In genomic region chr19:11496361-11496760, GRCm38 (mm10) we compare ENCODE assay signal across 29 mouse cellular contexts. TPM values are rescaled to one million over a fixed set of nuclear protein-coding genes. Genes with fewer than 3 reads are reported as not detected.
DNase-seq lines count a peak whose midpoint lies in the region; ATAC-seq and TF ChIP-seq lines count a peak whose summit lies in the region.
"Had no signal": no experiment of that assay in that cellular context is flagged by ENCODE, and none has a peak within 500 bp of the region (broad histone marks: within the 10 kb centered on the region; RNA-seq: fewer than 3 reads in every experiment).

No protein-coding gene starts in this region.

- H3K9me3 ChIP-seq in CH12.LX (replicated peaks; ENCODE audit: low read length), result no peaks in the 10 kb centered on the region
- H3K9me3 ChIP-seq in midbrain, postnatal 0 days (ENCODE audit: low read length), result no peaks in the 10 kb centered on the region
- H3K9me3 ChIP-seq: embryonic facial prominence, embryonic 13.5 days; forebrain, embryonic 12.5 days; forebrain, embryonic 15.5 days; hindbrain, embryonic 12.5 days had no signal

- dilution Hi-C loops in CH12.LX (cut with MboI; ENCODE audit: extremely low pct_ligation_motif_present, extremely low pct_unique_long_range_greater_than_20kb, low sequenced_read_pairs), result no loop called here

- H3K27ac ChIP-seq in CH12.LX (ENCODE audit: insufficient read depth, low read depth), result no peak overlapping the region
- no peak overlapping the region for H3K27ac ChIP-seq in cerebellum, adult 2 months (ENCODE audit: insufficient read depth, low read length)
- H3K27ac ChIP-seq in midbrain, postnatal 0 days (ENCODE audit: low read depth, low read length), result no peak overlapping the region
- H3K27ac ChIP-seq: embryonic facial prominence, embryonic 13.5 days; forebrain, embryonic 12.5 days; forebrain, embryonic 15.5 days; hindbrain, embryonic 12.5 days had no signal

- no peak overlapping the region for H3K4me2 ChIP-seq in CH12.LX (ENCODE audit: insufficient read depth, low read depth, poor library complexity, severe bottlenecking)
- H3K4me2 ChIP-seq in midbrain, postnatal 0 days (ENCODE audit: low read depth, low read length, poor library complexity, severe bottlenecking), result no peak overlapping the region
- H3K4me2 ChIP-seq: embryonic facial prominence, embryonic 13.5 days; forebrain, embryonic 12.5 days; forebrain, embryonic 15.5 days; heart, embryonic 11.5 days; hindbrain, embryonic 12.5 days had no signal

- in situ Hi-C loops in CH12.LX (cut with MboI; ENCODE audit: low pct_ligation_motif_present, low pct_unique_long_range_greater_than_20kb, low sequenced_read_pairs), result no loop called here

- WGBS in cerebellum, adult 2 months, result 85% methylated on average over 6 of the region's 6 CpGs
- 83% methylated on average over 6 of the region's 6 CpGs for WGBS in midbrain, postnatal 0 days

- no peak overlapping the region for H3K4me3 ChIP-seq in CH12.LX (replicated peaks in 1 of 3; ENCODE audit: low read depth in 2 of 3, low read length in 2 of 3, poor library complexity in 1 of 3)
- no peak overlapping the region for H3K4me3 ChIP-seq in cerebellum, adult 2 months (replicated peaks; ENCODE audit: insufficient read depth, low read depth, low read length)
- no peak overlapping the region for H3K4me3 ChIP-seq in midbrain, postnatal 0 days (ENCODE audit: low read depth, low read length)
- H3K4me3 ChIP-seq: embryonic facial prominence, embryonic 13.5 days; erythroblast, embryonic 14.5 days; forebrain, embryonic 12.5 days; forebrain, embryonic 15.5 days; hindbrain, embryonic 12.5 days had no signal

- H3K27me3 ChIP-seq in CH12.LX (replicated peaks), result no peaks in the 10 kb centered on the region
- no peaks in the 10 kb centered on the region for H3K27me3 ChIP-seq in cerebellum, adult 2 months (ENCODE audit: control insufficient read depth, insufficient read depth, low read length)
- H3K27me3 ChIP-seq in midbrain, postnatal 0 days (ENCODE audit: insufficient read depth, low read length), result no peaks in the 10 kb centered on the region
- H3K27me3 ChIP-seq: embryonic facial prominence, embryonic 13.5 days; forebrain, embryonic 12.5 days; forebrain, embryonic 15.5 days; hindbrain, embryonic 12.5 days had no signal

- no peaks in the 10 kb centered on the region for H3K36me3 ChIP-seq in CH12.LX (replicated peaks in 1 of 2; ENCODE audit: control insufficient read depth in 1 of 2, insufficient read depth in 1 of 2, low read length in 1 of 2)
- H3K36me3 ChIP-seq in midbrain, postnatal 0 days (ENCODE audit: insufficient read depth, low read length), result no peaks in the 10 kb centered on the region
- H3K36me3 ChIP-seq: embryonic facial prominence, embryonic 13.5 days; forebrain, embryonic 12.5 days; forebrain, embryonic 15.5 days; hindbrain, embryonic 12.5 days had no signal

- H3K79me2 ChIP-seq in CH12.LX (replicated peaks; ENCODE audit: control insufficient read depth, extremely low read depth, insufficient read depth, poor library complexity, severe bottlenecking), result no peaks in the 10 kb centered on the region

- peak; percentile 37 for ATAC-seq in inflammation-experienced regulatory T-cells, adult 6 months
- ATAC-seq in midbrain, postnatal 0 days (ENCODE audit: low FRiP score), result no peak
- ATAC-seq: forebrain, embryonic 15.5 days; hindbrain, embryonic 16.5 days; intestine, postnatal 0 days had no signal

- peak; percentile 69 for DNase-seq in CD4-positive, CD25-positive, alpha-beta regulatory T cell, adult 2 months (ENCODE audit: low read depth, low spot score)
- DNase-seq in CH12.LX (ENCODE audit: extremely low read depth), result no peak
- no peak for DNase-seq in thymus, postnatal 25 days
- DNase-seq in cerebellum, adult 2 months, result no peak
- DNase-seq in midbrain, postnatal 0 days (ENCODE audit: low spot score), result no peak
- DNase-seq: adrenal gland, postnatal 10 days; adrenal gland, postnatal 36 days; cerebellum, adult 18-20 months; cerebellum, adult 9-11 months; cerebellum, postnatal 25 days; gastrocnemius, postnatal 14 days; heart, adult 11 months had no signal

- H3K4me1 ChIP-seq in CH12.LX (ENCODE audit: control insufficient read depth in 1 of 2, insufficient read depth in 2 of 2), result peaks cover 14 to 44% of the 10 kb centered on the region in 2 experiments; a peak in 3 of 4 replicates
- H3K4me1 ChIP-seq in cerebellum, adult 2 months (ENCODE audit: control insufficient read depth, insufficient read depth, low read length), result no peaks in the 10 kb centered on the region
- no peaks in the 10 kb centered on the region for H3K4me1 ChIP-seq in midbrain, postnatal 0 days (ENCODE audit: insufficient read depth, low read length)
- H3K4me1 ChIP-seq: embryonic facial prominence, embryonic 13.5 days; forebrain, embryonic 12.5 days; forebrain, embryonic 15.5 days; hindbrain, embryonic 12.5 days had no signal

- no peak for TF ChIP-seq POLR2A in CH12.LX (IDR thresholded peaks at IDR 0.05; ENCODE audit: low read depth, low read length)
- TF ChIP-seq POLR2A in cerebellum, adult 2 months (IDR thresholded peaks at IDR 0.05; ENCODE audit: borderline replicate concordance, insufficient read depth, low read length), result no peak

- TF ChIP-seq RAD21 in CH12.LX (IDR thresholded peaks at IDR 0.05; ENCODE audit: low read depth, low read length), result no peak

- H3K9ac ChIP-seq in CH12.LX (ENCODE audit: insufficient read depth, low read depth), result no peak overlapping the region
- H3K9ac ChIP-seq in midbrain, postnatal 0 days (replicated peaks; ENCODE audit: low read length, poor library complexity, severe bottlenecking), result no peak overlapping the region
- H3K9ac ChIP-seq: embryonic facial prominence, embryonic 13.5 days; forebrain, embryonic 12.5 days; forebrain, embryonic 15.5 days; hindbrain, embryonic 12.5 days had no signal

- peak; percentile 61 for TF ChIP-seq EP300 in CH12.LX (IDR thresholded peaks at IDR 0.05; ENCODE audit: low read length)

- TF ChIP-seq CTCF in CH12.LX (conservative IDR thresholded peaks at IDR 0.05 in 1 of 2, IDR thresholded peaks at IDR 0.05 in 1 of 2; ENCODE audit: low read depth in 2 of 2, low read length in 2 of 2), result no peak
- TF ChIP-seq CTCF in cerebellum, adult 2 months (IDR thresholded peaks at IDR 0.05; ENCODE audit: borderline replicate concordance, insufficient read depth, low read depth, low read length), result no peak
- no peak for TF ChIP-seq CTCF in midbrain, postnatal 0 days (IDR thresholded peaks at IDR 0.05)

TF ChIP-seq in CH12.LX, 34 proteins besides CTCF, POLR2A, EP300 and RAD21:
- TF ChIP-seq PAX5 (IDR thresholded peaks at IDR 0.05; ENCODE audit: low read length) (no peak), ZC3H11A (IDR thresholded peaks at IDR 0.05; ENCODE audit: low read depth, low read length) (no peak), JUN (IDR thresholded peaks at IDR 0.05; ENCODE audit: insufficient read depth, low read depth, low read length) (peak; percentile 62; the same call in 1 of the 2 replicates), JUND (conservative IDR thresholded peaks at IDR 0.05; ENCODE audit: low read depth, low read length) (peak; percentile 87), NRF1 (IDR thresholded peaks at IDR 0.05; ENCODE audit: low read depth, low read length) (no peak)

RNA-seq across cellular contexts. Expression of gene Gm8369, which starts 10.6 kb away (rescaled TPM):
- total RNA-seq in CH12.LX (2012; rRNA removed), result 1.7 and 2.0 TPM in 2 replicates
- 4.3 and 5.2 TPM in 2 replicates for total RNA-seq in CH12.LX (2014; rRNA removed)
- 0.68 and 1.2 TPM in 2 replicates for polyA plus RNA-seq in CH12.LX (2012; ENCODE audit: insufficient read length, low read depth)
- polyA plus RNA-seq in inflammation-experienced regulatory T-cells, adult 6 months (2017; shearing (Covaris generic)), result 100 to 1,000 TPM; 382 to 635 (median 544) TPM
- not detected in 2 replicates for polyA plus RNA-seq in cerebellum, adult 2 months (2012; rRNA removed)
- total RNA-seq in midbrain, postnatal 0 days (2014; rRNA removed), result not detected in 2 replicates
- polyA plus RNA-seq in midbrain, postnatal 0 days (2015; fragmentation: Nextera tagmentation; extraction: Ambion mirVana), result not detected in 2 replicates
- total RNA-seq: ES-E14; gastrocnemius, adult 18-20 months; heart, postnatal 25 days had no signal
- polyA plus RNA-seq: C2C12; embryonic facial prominence, embryonic 13.5 days; erythroblast, embryonic 14.5 days; forebrain, embryonic 12.5 days; forebrain, embryonic 15.5 days; heart, embryonic 11.5 days; heart, embryonic 14.5 days; heart, postnatal 0 days; hindbrain, embryonic 12.5 days; hindbrain, embryonic 16.5 days; intestine, embryonic 14.5 days had no signal

RNA-seq across cellular contexts. Expression of gene Ms4a6b, which starts 20.0 kb away (rescaled TPM):
- 0.55 and 0.76 TPM in 2 replicates for total RNA-seq in CH12.LX (2012; rRNA removed)
- 1.9 and 2.6 TPM in 2 replicates for total RNA-seq in CH12.LX (2014; rRNA removed)
- polyA plus RNA-seq in CH12.LX (2012; ENCODE audit: insufficient read length, low read depth), result 0.93 and 1.6 TPM in 2 replicates
- 1,000 to 10,000 TPM; 1,170 to 1,320 (median 1,200) TPM for polyA plus RNA-seq in inflammation-experienced regulatory T-cells, adult 6 months (2017; shearing (Covaris generic))
- polyA plus RNA-seq in cerebellum, adult 2 months (2012; rRNA removed), result 0.43 and 0.57 TPM in 2 replicates
- 2.7 and 3.0 TPM in 2 replicates for total RNA-seq in midbrain, postnatal 0 days (2014; rRNA removed)
- polyA plus RNA-seq in midbrain, postnatal 0 days (2015; fragmentation: Nextera tagmentation; extraction: Ambion mirVana), result 2.0 TPM in 2 replicates
- total RNA-seq: ES-E14 had no signal
- polyA plus RNA-seq: C2C12; erythroblast, embryonic 14.5 days had no signal

RNA-seq across cellular contexts. Expression of gene Ms4a6c, which starts 27.2 kb away (rescaled TPM):
- total RNA-seq in CH12.LX (2012; rRNA removed) (3.5 and 5.0 TPM in 2 replicates), CH12.LX (2014; rRNA removed) (20.0 and 22.2 TPM in 2 replicates)
- polyA plus RNA-seq in CH12.LX (2012; ENCODE audit: insufficient read length, low read depth), result 14.3 and 19.6 TPM in 2 replicates
- 10 to 100 TPM; 17.0 to 36.7 (median 21.0) TPM for polyA plus RNA-seq in inflammation-experienced regulatory T-cells, adult 6 months (2017; shearing (Covaris generic))
- 0.25 and 0.32 TPM in 2 replicates for polyA plus RNA-seq in cerebellum, adult 2 months (2012; rRNA removed)
- 2.0 and 4.0 TPM in 2 replicates for total RNA-seq in midbrain, postnatal 0 days (2014; rRNA removed)
- polyA plus RNA-seq in midbrain, postnatal 0 days (2015; fragmentation: Nextera tagmentation; extraction: Ambion mirVana), result 2.1 and 2.3 TPM in 2 replicates
- total RNA-seq: ES-E14 had no signal
- polyA plus RNA-seq: C2C12; erythroblast, embryonic 14.5 days had no signal

RNA-seq across cellular contexts. Expression of gene Ms4a4d, which starts 40.2 kb away (rescaled TPM):
- total RNA-seq in CH12.LX (2012; rRNA removed) (not detected in 2 replicates), CH12.LX (2014; rRNA removed) (not detected in 2 replicates)
- not detected in 2 replicates for polyA plus RNA-seq in CH12.LX (2012; ENCODE audit: insufficient read length, low read depth)
- 1 to 10 TPM; 2.1 to 5.3 (median 3.7) TPM for polyA plus RNA-seq in inflammation-experienced regulatory T-cells, adult 6 months (2017; shearing (Covaris generic))
- polyA plus RNA-seq in cerebellum, adult 2 months (2012; rRNA removed), result 0.10 and 0.28 TPM in 2 replicates
- not detected in 2 replicates for total RNA-seq in midbrain, postnatal 0 days (2014; rRNA removed)
- not detected in 2 replicates for polyA plus RNA-seq in midbrain, postnatal 0 days (2015; fragmentation: Nextera tagmentation; extraction: Ambion mirVana)
- total RNA-seq: common myeloid progenitor, adult 5-6 weeks had no signal
- polyA plus RNA-seq: C2C12; erythroblast, embryonic 14.5 days; forebrain, embryonic 12.5 days; forebrain, embryonic 15.5 days; hindbrain, embryonic 12.5 days; hindbrain, embryonic 16.5 days had no signal

RNA-seq across cellular contexts. Expression of gene Ms4a4b, which starts 53.0 kb away (rescaled TPM):
- total RNA-seq in CH12.LX (2012; rRNA removed), result not detected in 2 replicates
- not detected in 2 replicates for total RNA-seq in CH12.LX (2014; rRNA removed)
- not detected in 2 replicates for polyA plus RNA-seq in CH12.LX (2012; ENCODE audit: insufficient read length, low read depth)
- polyA plus RNA-seq in inflammation-experienced regulatory T-cells, adult 6 months (2017; shearing (Covaris generic)), result 1,000 to 10,000 TPM; 2,395 to 2,899 (median 2,705) TPM
- 0.16 and 0.24 TPM in 2 replicates for polyA plus RNA-seq in cerebellum, adult 2 months (2012; rRNA removed)
- total RNA-seq in midbrain, postnatal 0 days (2014; rRNA removed), result not detected in 2 replicates
- polyA plus RNA-seq in midbrain, postnatal 0 days (2015; fragmentation: Nextera tagmentation; extraction: Ambion mirVana), result not detected in 2 replicates
- total RNA-seq: ES-E14; gastrocnemius, adult 18-20 months had no signal
- polyA plus RNA-seq: C2C12; forebrain, embryonic 12.5 days; forebrain, embryonic 15.5 days; heart, embryonic 11.5 days; heart, embryonic 14.5 days; hindbrain, embryonic 12.5 days; hindbrain, embryonic 16.5 days had no signal

Comparison
In these comparisons a context has a peak if more than half of its experiments do, and no peak if none do; other contexts are left out.
1. RNA of gene Gm8369, which starts 10.6 kb away (polyA plus RNA-seq): 382 to 635 TPM in inflammation-experienced regulatory T-cells, adult 6 months; 0.68 to 1.2 TPM in CH12.LX, not detected in cerebellum, adult 2 months and not detected in midbrain, postnatal 0 days; every median in the first group is over 100 times any median in the second.
2. RNA of gene Ms4a6b, which starts 20.0 kb away (polyA plus RNA-seq): 1,170 to 1,320 TPM in inflammation-experienced regulatory T-cells, adult 6 months; 2.0 TPM in midbrain, postnatal 0 days, 0.93 to 1.6 TPM in CH12.LX and 0.43 to 0.57 TPM in cerebellum, adult 2 months; every median in the first group is over 100 times any median in the second.